Comparison of ENCODE assay signal across 10 mouse cellular contexts in genomic region chr16:81201992-81202391, GRCm38 (mm10). TPM values are rescaled to one million over a fixed set of nuclear protein-coding genes. Genes with fewer than 3 reads are reported as not detected.
DNase-seq lines count a peak whose midpoint lies in the region; ATAC-seq and TF ChIP-seq lines count a peak whose summit lies in the region.
"Had no signal": no experiment of that assay in that cellular context is flagged by ENCODE, and none has a peak within 500 bp of the region (broad histone marks: within the 10 kb centered on the region; RNA-seq: fewer than 3 reads in every experiment).

No protein-coding gene starts in this region.

- no peak overlapping the region for H3K9ac ChIP-seq in lung, embryonic 14.5 days
- no peak overlapping the region for H3K9ac ChIP-seq in embryonic facial prominence, embryonic 11.5 days (replicated peaks; ENCODE audit: low read length)
- H3K9ac ChIP-seq in hindbrain, embryonic 14.5 days: peak overlapping the region; percentile 65

- peak; percentile 87 for DNase-seq in lung, embryonic 14.5 days
- no peak for DNase-seq in lung, postnatal 25 days (ENCODE audit: low spot score)
- peak; percentile 16 to 30 for DNase-seq in adrenal gland, postnatal 36 days
- peak; percentile 69 for DNase-seq in embryonic facial prominence, embryonic 11.5 days (ENCODE audit: low spot score)
- DNase-seq in hindbrain, embryonic 14.5 days (ENCODE audit: low spot score): peak; percentile 93
- DNase-seq in left cerebral cortex, postnatal 36 days (ENCODE audit: low spot score in 2 of 2): peak; percentile 64 to 74
- peak; percentile 80 for DNase-seq in retina, postnatal 1 day
- DNase-seq in MN1 (ENCODE audit: low spot score): no peak

- no peak overlapping the region for H3K4me3 ChIP-seq in lung, embryonic 14.5 days (ENCODE audit: low read depth, low read length)
- no peak overlapping the region for H3K4me3 ChIP-seq in embryonic facial prominence, embryonic 11.5 days (ENCODE audit: low read depth, low read length)
- H3K4me3 ChIP-seq in hindbrain, embryonic 14.5 days (replicated peaks; ENCODE audit: low read length): peak overlapping the region; percentile 49
- H3K4me3 ChIP-seq: erythroblast, embryonic 14.5 days had no signal

- H3K4me2 ChIP-seq in lung, embryonic 14.5 days: no peak overlapping the region
- H3K4me2 ChIP-seq in embryonic facial prominence, embryonic 11.5 days (ENCODE audit: low read depth, low read length): no peak overlapping the region
- H3K4me2 ChIP-seq in hindbrain, embryonic 14.5 days (replicated peaks): peak overlapping the region; percentile 59

- no peak for ATAC-seq in lung, embryonic 14.5 days (ENCODE audit: insufficient read depth)
- no peak for ATAC-seq in embryonic facial prominence, embryonic 11.5 days (replicated peaks; ENCODE audit: insufficient number of reproducible peaks, low FRiP score, low TSS enrichment, low read depth)
- peak; percentile 46; the same call in 1 of the 2 replicates for ATAC-seq in hindbrain, embryonic 14.5 days (ENCODE audit: low FRiP score)

- no peaks in the 10 kb centered on the region for H3K36me3 ChIP-seq in lung, embryonic 14.5 days (ENCODE audit: insufficient read depth)
- H3K36me3 ChIP-seq in embryonic facial prominence, embryonic 11.5 days (replicated peaks; ENCODE audit: control insufficient read depth, insufficient read depth, low read depth, low read length): no peaks in the 10 kb centered on the region
- no peaks in the 10 kb centered on the region for H3K36me3 ChIP-seq in hindbrain, embryonic 14.5 days (replicated peaks; ENCODE audit: control insufficient read depth, insufficient read depth)

- 4% methylated on average over 4 of the region's 4 CpGs for WGBS in lung, embryonic 14.5 days
- WGBS in embryonic facial prominence, embryonic 11.5 days: 9% methylated on average over 4 of the region's 4 CpGs
- 6% methylated on average over 4 of the region's 4 CpGs for WGBS in hindbrain, embryonic 14.5 days

- H3K27me3 ChIP-seq in lung, embryonic 14.5 days (ENCODE audit: insufficient read depth, low read length): no peaks in the 10 kb centered on the region
- H3K27me3 ChIP-seq in embryonic facial prominence, embryonic 11.5 days (ENCODE audit: control insufficient read depth, insufficient read depth, low read length): no peaks in the 10 kb centered on the region; the same call in 1 of the 2 replicates
- no peaks in the 10 kb centered on the region for H3K27me3 ChIP-seq in hindbrain, embryonic 14.5 days (ENCODE audit: control insufficient read depth, insufficient read depth, low read length)

- no peak overlapping the region for H3K27ac ChIP-seq in lung, embryonic 14.5 days (ENCODE audit: low read depth)
- H3K27ac ChIP-seq in embryonic facial prominence, embryonic 11.5 days (replicated peaks; ENCODE audit: low read depth, low read length): no peak overlapping the region
- peak overlapping the region; percentile 91 for H3K27ac ChIP-seq in hindbrain, embryonic 14.5 days

- no peaks in the 10 kb centered on the region for H3K9me3 ChIP-seq in lung, embryonic 14.5 days (ENCODE audit: low read depth, low read length)
- H3K9me3 ChIP-seq in embryonic facial prominence, embryonic 11.5 days (replicated peaks; ENCODE audit: control insufficient read depth, low read length): no peaks in the 10 kb centered on the region
- H3K9me3 ChIP-seq in hindbrain, embryonic 14.5 days (ENCODE audit: control insufficient read depth, low read length): no peaks in the 10 kb centered on the region; the same call in 1 of the 2 replicates

- intact Hi-C loops in left cerebral cortex, postnatal 36 days (cut with DNase I): loop anchor here (5.0 kb wide), 3 partner anchors 80 to 1320 kb away; no protein-coding TSS in a partner anchor

- TF ChIP-seq CTCF in lung, embryonic 14.5 days (IDR thresholded peaks at IDR 0.05; ENCODE audit: low read depth): peak; percentile 79

- no peaks in the 10 kb centered on the region for H3K4me1 ChIP-seq in lung, embryonic 14.5 days (ENCODE audit: insufficient read depth)
- H3K4me1 ChIP-seq in embryonic facial prominence, embryonic 11.5 days (ENCODE audit: control insufficient read depth, insufficient read depth, low read length): no peaks in the 10 kb centered on the region
- peaks cover 14% of the 10 kb centered on the region for H3K4me1 ChIP-seq in hindbrain, embryonic 14.5 days (replicated peaks; ENCODE audit: control insufficient read depth, insufficient read depth, low read length)

RNA-seq across cellular contexts. Expression of gene Ncam2, which starts 1.5 kb away (rescaled TPM):
- polyA plus RNA-seq in lung, embryonic 14.5 days (2014; fragmentation: Nextera tagmentation; extraction: Ambion mirVana): 0.07 and 0.12 TPM in 2 replicates
- 1 to 10 TPM; 1.1 to 1.2 TPM for total RNA-seq in adrenal gland, postnatal 36 days (2021)
- polyA plus RNA-seq in embryonic facial prominence, embryonic 11.5 days (2014; fragmentation: Nextera tagmentation; extraction: Ambion mirVana): 1.5 TPM in 2 replicates
- polyA plus RNA-seq in hindbrain, embryonic 14.5 days (2014; fragmentation: Nextera tagmentation; extraction: Ambion mirVana): 29.9 and 32.0 TPM in 2 replicates
- total RNA-seq in left cerebral cortex, postnatal 36 days (2021): 10 to 100 TPM; 77.1 to 80.8 TPM
- total RNA-seq: neutrophil, adult 5-6 weeks had no signal
- polyA plus RNA-seq: erythroblast, embryonic 14.5 days had no signal

Comparison
In these comparisons a context has a peak if more than half of its experiments do, and no peak if none do; other contexts are left out.
1. DNase-seq: peak in lung, embryonic 14.5 days (single experiment), adrenal gland, postnatal 36 days (2 of 2), embryonic facial prominence, embryonic 11.5 days (single experiment), hindbrain, embryonic 14.5 days (single experiment), left cerebral cortex, postnatal 36 days (2 of 2) and retina, postnatal 1 day (single experiment); none in lung, postnatal 25 days (single experiment) and MN1 (single experiment).
2. RNA of gene Ncam2, which starts 1.5 kb away (polyA plus RNA-seq): 29.9 to 32.0 TPM in hindbrain, embryonic 14.5 days; 1.5 TPM in embryonic facial prominence, embryonic 11.5 days and 0.07 to 0.12 TPM in lung, embryonic 14.5 days; every median in the first group is over 10 times any median in the second.